Mouse (Mus musculus) T-cell, adult 2 months (primary cell): ENCODE results near the gene Fnip2.
"Not testable (repeated sequence)": the region's sequence is repeated elsewhere in the genome, so short reads cannot be mapped to it uniquely, and the experiment has no call there.

Source experiments
- DNase-seq: peaks from one replicate; pipeline ENCODE4 v3.0.0; 2022; ENCODE audit warnings: low spot score

Gene Fnip2

DNA sequence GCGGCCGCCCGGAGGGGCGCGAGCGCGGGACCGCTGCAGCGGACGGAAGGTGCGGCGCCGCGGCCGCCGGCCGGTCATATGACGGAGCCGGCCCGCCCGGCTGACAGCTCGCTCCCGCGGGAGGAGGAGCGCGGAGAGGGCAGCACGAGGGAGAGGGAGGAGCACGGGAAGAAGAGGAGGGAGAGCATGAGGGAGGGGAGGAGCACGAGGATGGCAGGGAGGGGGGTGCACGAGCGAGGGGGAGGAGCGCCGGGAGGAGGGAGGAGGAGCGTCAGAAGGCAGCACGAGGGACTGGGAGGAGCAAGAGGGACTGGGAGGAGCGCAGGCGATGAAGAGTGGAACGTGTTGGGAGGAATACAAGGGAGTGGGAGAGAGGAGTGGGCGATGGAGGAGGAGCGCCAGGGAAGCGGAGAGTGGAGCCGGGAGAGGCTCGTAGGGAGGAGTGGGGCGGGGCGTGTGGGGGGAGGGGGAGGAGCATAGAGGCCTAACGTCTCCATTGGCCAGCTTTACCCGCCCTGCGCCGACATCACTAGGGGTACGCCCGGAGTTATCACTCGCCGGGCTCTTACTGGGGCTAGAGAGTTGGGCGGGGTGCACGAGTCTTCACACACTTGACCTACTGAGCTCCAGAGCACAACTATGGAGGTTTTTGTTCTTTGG is at the start of gene Fnip2:
Gene Fnip2, minus strand, starts transcription at position 94 of the 660 bp plus-strand sequence.
- peak; percentile 59 for DNase-seq

DNA sequence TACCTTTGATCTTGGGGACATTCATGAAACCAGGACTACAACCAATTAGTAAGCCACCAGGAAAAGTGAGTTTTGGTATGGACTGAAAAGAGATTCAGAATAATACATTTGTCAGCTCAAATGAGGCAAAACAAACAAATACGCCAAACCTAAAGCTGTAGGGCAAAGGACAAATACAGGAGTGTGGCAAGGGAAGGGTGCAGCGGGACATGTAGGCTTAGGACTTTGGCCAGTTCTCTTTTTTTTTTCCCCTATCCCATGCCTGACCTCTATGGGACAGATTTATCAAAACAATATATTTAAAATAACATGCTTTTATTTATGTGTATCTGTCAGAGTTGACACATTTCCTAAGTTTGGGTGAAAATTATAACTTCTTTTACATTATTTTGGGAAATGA is 42.3 kb upstream of the Fnip2 start:
- DNase-seq = no peak

DNA sequence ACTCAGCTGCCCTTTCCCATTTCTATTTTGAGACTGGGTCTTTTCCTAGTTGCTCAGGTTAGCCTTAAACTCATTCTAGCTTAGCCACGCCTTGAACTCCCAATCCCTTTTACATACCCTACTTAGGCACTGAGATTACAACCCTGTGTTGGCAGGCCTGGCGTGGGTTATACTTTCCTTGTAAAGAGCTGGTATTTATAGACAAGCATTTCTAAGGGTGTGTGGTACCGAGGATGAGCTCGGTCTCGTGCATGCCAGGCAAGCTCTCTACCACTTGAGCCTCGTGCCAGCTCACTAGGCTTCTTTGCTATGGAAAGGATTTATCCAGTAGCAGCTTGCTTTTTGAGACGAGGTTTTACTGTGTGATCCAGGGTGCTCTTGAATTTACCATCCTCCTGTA is 27.9 kb upstream of the Fnip2 start:
- DNase-seq = no peak

DNA sequence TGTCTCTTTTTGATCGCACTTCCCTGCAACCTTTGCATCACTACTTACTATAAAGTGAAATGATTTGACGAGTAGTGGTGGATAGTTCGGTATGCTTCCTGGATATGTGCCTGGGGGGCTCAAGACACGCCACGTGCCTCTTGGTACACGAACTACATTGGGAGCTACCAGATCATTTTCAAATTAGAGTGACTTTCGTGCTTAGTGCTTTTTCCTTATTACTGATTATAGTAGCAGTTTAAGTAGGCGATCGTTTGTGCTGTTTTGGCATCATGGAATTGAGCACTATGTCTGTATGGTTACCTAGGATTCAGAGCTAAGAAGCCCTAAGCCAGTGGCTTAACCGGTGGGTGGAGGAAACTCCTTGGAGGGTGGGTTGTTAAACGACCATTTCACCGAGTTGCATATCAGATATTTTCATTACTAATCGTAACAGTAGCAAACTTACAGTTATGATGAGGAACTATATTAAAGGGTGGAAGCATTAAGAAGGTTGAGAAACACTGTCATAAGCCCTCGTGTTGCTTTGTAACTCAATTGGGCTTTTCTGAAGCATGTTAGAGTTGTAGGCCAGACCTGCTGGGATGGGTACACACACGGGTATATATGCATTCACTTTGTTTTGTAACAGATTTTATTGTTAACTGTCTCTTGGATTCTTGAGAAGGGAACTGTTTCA is 24.3 kb upstream of the Fnip2 start:
- DNase-seq = no peak

DNA sequence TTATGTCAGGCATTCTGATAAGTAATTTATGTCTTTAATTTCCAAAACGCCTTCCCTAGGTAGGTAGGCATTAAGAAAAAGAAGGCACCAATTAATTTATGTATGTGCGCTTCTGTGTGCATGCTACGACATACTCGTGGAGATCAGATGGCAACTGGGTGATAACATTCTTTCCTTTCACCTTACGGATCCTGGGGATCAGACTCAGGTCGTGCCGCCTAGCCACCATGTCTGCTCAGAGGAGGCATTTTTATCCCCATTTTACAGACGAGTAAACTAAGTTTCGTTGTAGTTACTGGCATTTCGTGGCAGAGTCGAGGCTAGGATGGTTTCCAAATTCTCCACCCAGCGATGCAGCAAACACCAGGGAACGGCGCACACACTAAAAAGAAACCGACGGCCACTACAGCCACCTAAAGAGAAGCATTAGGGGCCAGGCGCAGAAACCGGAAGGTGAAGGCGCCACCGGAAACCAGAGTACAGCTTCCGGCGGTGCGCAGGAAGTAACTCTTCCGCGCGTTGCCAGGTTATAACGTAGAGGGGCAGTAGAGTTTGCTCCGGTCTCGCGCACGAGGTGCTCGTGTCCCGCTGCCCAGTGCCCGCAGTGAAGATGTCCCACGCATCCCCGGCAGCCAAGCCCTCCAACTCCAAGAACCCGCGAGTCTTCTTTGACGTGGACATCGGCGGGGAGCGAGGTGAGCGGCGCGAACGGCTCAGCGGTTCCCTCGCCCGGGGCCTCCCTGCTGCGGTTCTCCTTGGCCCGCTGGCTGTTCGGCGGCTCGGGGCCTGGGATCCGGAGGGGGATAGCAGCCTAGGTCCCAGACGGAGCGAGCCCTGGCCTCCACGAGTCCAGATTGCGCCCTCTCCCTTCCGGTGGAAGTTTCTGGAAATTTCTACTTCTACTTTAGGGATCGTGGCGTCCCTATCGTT is 23.5 kb upstream of the Fnip2 start, which contains the start of gene Ppid:
Gene Ppid, plus strand, starts transcription at position 480 of the 930 bp plus-strand sequence.
- peak; percentile 75 for DNase-seq

DNA sequence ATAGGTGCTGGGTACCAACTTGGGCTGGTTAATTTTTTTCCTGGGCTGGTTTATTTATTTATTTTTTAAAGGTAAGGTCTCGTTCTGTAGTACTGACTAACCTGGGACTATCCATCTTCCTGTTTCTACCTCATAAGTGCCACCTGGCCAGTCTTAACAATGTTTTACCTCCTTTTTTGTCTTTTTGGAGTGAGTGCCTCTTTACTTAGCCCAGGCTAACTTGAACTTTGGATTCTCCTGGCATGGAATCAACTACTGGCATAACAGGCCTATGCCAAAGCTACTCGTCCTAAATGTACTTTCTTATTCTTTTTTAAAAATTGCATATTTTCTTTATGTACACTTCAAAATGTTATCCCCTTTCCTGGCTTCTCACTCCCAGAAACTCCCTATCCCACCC is 22.1 kb upstream of the Fnip2 start:
- DNase-seq = no peak

DNA sequence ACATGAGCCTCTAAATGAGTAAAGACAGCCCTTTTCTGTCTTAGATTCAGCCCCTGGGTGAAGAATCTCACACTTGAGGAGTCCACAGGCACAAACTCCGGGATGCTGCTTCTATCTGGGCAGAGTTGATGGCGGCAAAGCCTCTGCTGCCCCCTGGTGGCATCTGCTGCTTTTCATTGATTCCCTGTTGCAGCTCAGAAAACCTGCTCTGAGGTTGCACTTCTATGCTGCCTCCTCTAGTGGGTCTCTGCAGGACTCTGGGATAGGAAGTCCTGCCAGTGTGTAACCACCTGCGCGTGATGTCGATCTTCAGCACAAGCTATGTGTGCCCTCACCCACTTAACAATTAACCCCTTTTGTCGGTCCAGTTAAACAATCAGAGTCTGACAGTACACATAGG is 19.2 kb upstream of the Fnip2 start:
- DNase-seq = peak; percentile 84

DNA sequence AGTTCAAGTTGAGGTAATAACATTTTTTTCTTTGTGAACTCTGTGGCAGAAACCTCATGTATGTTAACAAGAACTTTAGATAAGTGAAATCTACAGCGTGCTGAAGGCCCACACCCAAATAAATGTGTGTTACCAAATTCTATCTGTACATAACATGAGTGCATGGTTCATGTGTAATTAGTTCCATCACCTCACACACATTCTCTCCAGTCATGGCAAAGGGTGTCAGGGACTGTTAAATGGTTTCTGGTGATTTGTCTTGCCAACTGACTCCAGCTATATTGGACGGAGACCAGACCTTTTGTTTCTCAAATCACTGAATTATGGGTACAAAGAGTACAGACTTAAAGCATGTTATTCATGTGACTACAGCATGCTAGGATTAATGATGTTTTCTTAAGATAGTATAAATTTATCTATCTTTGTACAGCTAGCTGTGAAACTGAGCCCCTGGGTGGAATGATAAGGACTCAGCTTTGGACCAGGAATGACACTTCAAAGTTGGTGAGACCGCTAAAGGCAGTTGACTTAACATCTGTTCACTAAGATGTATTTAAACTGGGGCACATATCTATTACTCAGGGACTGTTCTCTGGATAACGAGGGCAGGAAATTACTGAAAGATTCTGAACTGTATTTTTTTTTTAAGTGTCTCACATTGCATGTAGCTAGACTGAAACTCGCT is 12.4 kb upstream of the Fnip2 start:
- no peak for DNase-seq

DNA sequence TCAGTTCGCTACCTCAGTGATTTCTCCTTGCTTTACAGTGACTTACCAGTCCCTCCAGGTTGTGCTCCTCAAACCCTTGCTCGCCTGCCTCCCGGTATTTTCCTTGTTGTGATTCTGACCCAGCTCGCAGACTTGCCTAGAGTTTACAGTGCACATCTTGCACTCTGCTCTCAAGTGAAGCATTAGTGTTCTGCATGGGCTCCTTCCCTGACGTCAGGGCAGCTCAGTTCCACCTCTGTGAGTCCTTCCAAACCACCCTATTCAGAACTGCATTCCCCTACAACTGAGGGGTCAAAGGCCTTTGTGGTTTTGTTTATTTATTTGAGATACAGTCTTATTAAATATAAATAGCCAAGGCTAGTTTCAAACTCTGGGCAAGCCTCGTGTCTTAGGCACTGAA is 10.6 kb upstream of the Fnip2 start:
- no peak for DNase-seq

DNA sequence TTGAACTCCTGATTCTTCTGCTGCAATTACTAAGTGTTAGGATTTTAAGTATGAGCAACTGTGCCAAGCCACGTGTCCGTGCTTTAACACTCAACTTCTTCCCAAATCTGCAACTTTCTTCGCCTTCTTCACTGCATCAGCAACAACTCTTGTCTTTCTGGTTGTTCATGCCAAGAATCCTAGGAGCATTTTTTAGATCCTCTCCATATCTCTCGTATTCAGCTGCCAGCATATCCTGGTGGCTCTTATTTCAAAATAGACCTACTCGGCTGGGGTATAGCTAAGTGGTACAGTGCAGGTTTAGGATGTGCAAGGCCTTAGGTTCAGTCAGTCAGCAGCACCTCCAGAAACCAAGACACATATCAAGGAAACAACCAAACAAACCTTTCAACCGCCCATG is 10.0 kb upstream of the Fnip2 start:
- DNase-seq = no peak

DNA sequence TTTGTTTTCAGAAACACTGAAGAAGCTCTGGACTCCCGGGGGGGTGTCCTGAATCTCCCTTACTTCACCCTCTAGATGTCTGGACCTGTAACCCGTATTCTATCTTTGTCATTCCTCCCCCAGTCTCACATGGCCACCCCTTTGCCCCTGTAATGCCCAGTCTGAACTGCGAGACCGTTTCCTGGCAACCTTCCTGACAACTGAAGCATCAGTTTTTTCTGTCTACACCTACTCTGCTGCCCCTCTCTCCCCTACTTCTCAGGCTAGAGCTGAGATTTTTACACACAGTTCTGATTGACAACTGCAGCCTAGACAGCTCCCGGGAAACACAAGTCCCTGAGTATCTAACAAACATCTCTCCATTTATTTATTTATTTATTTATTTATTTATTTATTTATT is 9.3 kb upstream of the Fnip2 start:
- DNase-seq = no peak

DNA sequence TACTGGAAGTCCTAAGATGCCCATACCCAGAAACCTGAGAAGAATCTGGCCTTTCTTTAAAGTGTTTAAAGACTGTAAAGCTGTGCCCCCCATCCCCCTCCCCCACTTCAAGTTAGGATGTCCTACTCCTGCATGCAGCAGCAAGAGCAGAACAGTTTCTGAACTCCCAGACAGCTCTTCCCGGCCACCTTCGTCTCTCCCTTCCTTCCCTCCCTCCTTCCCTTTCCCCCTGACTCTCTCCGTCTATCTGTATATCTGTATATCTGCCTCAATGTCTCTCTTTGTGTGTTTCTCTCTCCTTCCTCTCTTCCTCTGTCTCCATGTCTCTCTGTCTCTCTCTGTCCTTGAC is 8.8 kb upstream of the Fnip2 start:
- DNase-seq = no peak

DNA sequence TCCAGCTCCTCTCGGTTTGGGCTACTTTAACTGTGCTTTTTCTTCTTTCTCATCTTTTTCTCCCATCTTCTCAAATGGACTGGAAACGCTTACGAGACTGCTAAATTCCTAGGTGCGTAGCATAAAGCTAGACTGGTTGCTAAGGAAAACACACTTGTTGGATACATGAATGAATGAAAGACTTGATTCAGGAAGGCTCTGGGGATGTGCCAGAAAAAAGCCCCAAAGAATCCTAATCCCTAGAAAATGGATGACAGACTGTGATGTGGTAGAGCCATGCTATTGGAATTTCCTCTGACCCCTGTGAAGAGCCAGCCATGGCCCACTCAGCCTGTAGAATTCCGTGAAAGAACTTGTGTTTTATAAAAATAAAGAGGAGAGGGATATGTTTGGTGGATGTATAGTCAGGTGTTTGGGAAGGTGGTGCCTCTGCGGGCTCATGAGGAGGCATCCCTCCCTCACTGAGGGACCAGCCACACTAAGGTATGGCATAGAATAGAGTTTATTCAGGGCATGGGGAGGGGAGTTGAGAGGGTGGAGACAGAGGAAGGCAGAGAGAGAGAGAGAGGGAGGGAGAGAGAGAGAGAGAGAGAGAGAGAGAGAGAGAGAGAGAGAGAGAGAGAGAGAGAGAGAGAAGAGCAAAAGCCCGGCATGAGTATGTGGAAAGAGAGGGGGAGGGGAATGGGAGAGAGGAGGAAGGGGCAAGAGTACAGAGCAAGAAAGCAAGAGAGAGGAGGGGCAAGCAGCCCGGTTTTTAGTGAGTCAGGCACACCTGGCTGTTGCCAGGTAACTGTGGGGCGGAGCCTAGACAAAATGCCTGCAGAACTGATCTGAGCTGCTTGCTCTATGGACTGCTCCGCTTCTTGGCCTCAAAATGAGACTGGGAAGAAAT is 8.2 kb upstream of the Fnip2 start:
- no peak for DNase-seq

DNA sequence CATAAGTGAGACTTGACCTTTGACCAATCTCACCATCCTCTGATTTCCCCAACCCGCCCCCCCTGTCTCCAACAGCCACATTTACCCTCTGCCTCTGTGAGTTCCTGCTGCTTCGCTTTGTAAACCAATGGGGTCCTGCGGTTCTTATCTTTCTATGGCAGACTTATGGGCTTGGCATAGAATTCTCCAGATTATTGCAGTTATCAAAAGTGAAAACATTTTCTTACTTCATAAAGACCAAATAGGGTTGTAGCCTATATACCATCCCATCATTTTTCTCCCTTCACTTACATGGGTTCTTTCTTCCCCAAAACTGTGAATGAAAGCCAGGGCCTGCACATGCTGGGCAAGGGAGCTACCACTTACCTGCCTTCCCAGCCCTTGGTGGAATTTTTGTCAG is 6.7 kb upstream of the Fnip2 start:
- no peak for DNase-seq

DNA sequence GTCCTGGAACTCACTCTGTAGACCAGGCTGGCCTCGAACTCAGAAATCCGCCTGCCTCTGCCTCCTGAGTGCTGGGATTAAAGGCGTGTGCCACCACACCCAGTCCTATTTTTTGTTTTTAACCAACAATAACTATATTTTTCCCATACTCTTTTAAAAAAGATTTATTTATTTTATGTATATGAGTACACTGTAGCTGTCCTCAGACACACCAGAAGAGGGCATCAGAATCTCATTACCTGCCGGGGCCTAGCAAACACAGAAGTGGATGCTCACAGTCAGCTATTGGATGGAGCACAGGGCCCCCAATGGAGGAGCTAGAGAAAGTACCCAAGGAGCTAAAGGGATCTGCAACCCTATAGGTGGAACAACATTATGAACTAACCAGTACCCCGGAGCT is 5.8 kb upstream of the Fnip2 start:
- DNase-seq = not testable (repeated sequence)

DNA sequence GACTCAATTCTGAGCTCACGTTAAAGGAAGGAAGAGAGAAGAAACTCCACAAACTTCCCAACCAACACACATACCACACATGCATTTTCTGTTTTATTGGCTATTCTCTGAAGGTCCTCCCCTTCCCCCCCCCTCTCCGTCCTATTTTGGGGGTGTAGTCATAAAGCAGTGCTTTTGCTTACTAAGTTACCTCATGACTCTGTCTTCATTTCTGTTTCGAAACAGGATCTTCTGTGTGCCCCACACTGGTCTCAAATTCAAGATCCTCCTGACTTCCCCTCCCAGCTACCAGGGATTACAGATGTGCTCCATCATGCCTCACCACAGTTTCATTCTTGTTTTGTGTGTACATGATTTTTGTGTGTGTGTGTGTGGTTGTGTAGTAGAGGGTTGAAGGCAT is 4.8 kb upstream of the Fnip2 start:
- DNase-seq = no peak

DNA sequence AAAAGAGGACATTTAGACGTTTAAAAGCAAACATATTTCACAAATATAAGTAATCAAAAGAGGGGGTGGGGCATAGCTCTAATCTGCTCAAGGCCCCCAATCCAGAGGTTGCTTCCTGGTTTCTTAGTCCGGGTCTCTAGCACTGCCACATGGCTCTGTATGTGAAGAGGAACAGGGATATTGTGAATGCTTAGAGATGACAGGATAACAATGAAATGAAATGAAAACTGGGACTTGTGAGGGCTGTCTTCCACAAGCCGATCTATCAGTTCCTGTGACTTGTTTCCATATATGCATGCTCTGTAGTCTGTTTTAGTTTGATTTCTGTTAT is 1.7 kb upstream of the Fnip2 start:
- DNase-seq = no peak

DNA sequence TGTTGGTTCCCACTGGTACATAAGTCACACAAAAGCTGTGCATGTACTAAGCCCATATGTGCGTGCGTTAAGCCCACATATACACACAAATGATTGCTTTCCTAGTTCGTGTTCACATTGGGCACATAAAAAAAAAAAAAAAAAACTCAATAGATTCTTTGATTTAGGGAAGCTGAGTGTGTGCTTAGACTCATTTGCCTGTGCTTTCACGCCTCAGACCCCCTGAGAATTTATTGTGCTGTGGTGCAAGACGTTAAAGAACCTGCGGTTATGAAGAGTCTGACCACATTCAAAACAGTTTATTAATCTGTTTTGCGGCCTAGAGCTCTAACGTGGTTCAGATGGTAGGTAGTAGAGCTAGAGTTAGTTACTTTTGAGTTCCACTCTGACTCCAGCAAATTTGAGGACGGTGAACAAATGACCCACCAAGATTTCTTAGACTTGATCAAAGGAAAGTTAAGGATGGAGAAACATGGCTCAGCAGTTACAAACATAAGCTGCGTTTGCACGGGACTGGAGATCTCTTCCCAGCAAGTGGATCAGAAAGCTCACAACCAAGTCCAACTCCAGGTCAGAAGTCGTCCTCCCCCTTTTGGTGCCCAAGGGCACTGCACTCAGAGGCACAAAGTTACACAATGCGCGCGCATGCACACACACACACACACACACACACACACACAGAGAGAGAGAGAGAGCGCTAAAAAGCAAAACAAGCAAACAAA is 1.2 kb upstream of the Fnip2 start:
- DNase-seq = no peak

DNA sequence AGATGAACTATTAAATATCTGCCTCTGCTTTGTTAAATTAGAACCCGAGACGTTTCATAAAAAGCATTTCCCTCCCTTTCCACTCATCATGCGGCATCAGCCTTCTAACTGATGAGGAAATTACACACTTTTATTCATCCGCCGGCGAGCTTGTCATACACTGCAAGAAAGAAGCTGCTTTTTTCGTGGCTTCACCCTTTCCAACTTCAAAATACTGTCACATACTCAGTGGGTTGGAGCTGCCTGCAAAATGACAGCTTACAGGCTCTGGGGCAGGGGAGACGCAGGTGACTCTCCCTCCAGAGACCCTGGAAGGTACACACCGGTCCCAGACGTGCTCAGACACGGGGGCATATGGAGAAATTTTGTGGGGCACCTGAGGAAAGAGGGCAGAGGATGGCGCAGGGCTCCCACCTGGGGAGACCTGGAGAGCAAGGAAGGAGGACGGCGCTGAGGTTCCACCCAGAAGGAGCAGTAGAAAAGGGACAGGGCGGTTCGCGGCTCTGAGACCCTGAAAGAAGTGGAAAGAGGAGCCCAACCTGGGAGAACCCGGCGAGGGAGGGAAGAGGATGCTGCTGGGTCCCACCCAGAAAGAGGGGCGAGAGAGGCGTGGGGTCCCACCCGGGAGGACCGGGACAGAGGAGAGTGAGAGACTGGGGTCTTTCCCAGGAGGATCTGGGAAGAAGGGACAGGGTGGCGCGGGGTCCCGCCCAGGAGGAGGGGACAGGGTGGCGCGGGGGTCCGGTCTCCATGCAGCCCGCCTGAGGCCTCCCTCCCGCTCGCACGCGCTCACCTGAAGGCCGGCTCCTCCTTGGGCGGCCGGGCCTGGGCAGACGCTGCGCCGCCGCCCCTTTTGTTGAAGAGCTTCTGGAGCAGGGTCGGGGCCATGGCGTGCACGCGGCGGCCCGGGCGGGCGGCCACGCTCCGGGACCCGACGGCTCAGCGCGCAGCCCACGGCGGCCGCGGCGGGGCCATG is 592 bp downstream of the Fnip2 start:
- DNase-seq = peak; percentile 5
